Mouse (Mus musculus): ENCODE results near the gene Vmn1r43. TPM values are rescaled to one million over a fixed set of nuclear protein-coding genes. Genes with fewer than 3 reads are reported as not detected.
"Not testable (repeated sequence)": the region's sequence is repeated elsewhere in the genome, so short reads cannot be mapped to it uniquely, and the experiment has no call there.

Gene Vmn1r43
- polyA plus RNA-seq (2014; fragmentation: Nextera tagmentation; extraction: Ambion mirVana), result not detected in 2 replicates

- H3K4me1 ChIP-seq (replicated peaks; ENCODE audit: control insufficient read depth, insufficient read depth, low read length); H3K36me3 ChIP-seq (ENCODE audit: control insufficient read depth, insufficient read depth, low read length); ATAC-seq (ENCODE audit: low FRiP score); H3K27me3 ChIP-seq (ENCODE audit: control insufficient read depth, insufficient read depth, low read length); H3K9ac ChIP-seq (ENCODE audit: low read depth, low read length); DNase-seq (ENCODE audit: low spot score); H3K4me3 ChIP-seq (ENCODE audit: low read depth, low read length); H3K9me3 ChIP-seq (ENCODE audit: control insufficient read depth, low read length); H3K4me2 ChIP-seq (replicated peaks; ENCODE audit: low read depth, low read length); H3K27ac ChIP-seq (ENCODE audit: low read depth, low read length): not testable (repeated sequence)
- 85% methylated on average over 3 of the region's 3 CpGs for WGBS
These were observed at the start of gene Vmn1r43, which contains the start of gene Vmn1r42 for GRCm38 (mm10) chr6:89876313-89876712. Gene Vmn1r43 (minus strand): TSS chr6:89876413. Gene Vmn1r42 (minus strand): TSS chr6:89876413.

GRCm38 (mm10) chr6:89883812-89884211 is 7.6 kb upstream of the Vmn1r43 start:
- Histone ChIP-seq H3K9ac (ENCODE audit: low read depth, low read length) (no peak overlapping the region), H3K36me3 (ENCODE audit: control insufficient read depth, insufficient read depth, low read length) (no peaks in the 10 kb centered on the region), H3K4me2 (replicated peaks; ENCODE audit: low read depth, low read length) (no peak overlapping the region), H3K4me3 (ENCODE audit: low read depth, low read length) (no peak overlapping the region), H3K9me3 (ENCODE audit: control insufficient read depth, low read length) (no peaks in the 10 kb centered on the region), H3K4me1 (replicated peaks; ENCODE audit: control insufficient read depth, insufficient read depth, low read length) (no peaks in the 10 kb centered on the region), H3K27ac (ENCODE audit: low read depth, low read length) (no peak overlapping the region), H3K27me3 (ENCODE audit: control insufficient read depth, insufficient read depth, low read length) (no peaks in the 10 kb centered on the region)
- WGBS, result 66% methylated on average over 2 of the region's 2 CpGs
- DNase-seq (ENCODE audit: low spot score) (no peak), ATAC-seq (ENCODE audit: low FRiP score) (no peak)

DNA sequence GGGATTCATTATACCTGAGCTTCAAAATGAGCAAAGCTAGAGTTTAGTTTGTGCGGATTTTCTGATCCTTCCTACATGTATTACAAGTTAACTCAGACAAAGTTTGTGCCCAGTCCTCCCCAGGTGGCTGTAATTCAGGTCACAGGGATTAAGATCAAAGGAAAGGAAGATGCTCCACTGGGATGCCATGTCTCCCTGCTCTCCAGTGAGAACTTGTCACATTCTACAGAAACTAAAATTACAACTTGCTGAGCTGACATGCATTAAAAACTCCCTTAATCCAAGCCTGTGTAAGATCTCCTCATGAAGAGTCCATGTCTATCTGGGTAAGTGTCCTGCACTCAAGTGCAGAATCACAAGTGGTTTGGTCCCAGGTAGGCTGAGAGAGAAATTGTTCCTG is 7.1 kb upstream of the Vmn1r43 start, which contains the start of gene Vmn1r44:
TSS of gene Vmn1r44 (plus strand) at position 301 of the 400 bp plus-strand sequence.
- ATAC-seq (ENCODE audit: low FRiP score) (no peak), DNase-seq (ENCODE audit: low spot score) (no peak)
- H3K27ac ChIP-seq (ENCODE audit: low read depth, low read length), result no peak within 1 kb of the TSS
- H3K27me3 ChIP-seq (ENCODE audit: control insufficient read depth, insufficient read depth, low read length), result no peaks in the 10 kb centered on the region
- 86% methylated on average over 1 of the region's 1 CpGs for WGBS
- no peak within 1 kb of the TSS for H3K9ac ChIP-seq (ENCODE audit: low read depth, low read length)
- no peak within 1 kb of the TSS for H3K4me3 ChIP-seq (ENCODE audit: low read depth, low read length)
- no peaks in the 10 kb centered on the region for H3K36me3 ChIP-seq (ENCODE audit: control insufficient read depth, insufficient read depth, low read length)
- no peak within 1 kb of the TSS for H3K4me2 ChIP-seq (replicated peaks; ENCODE audit: low read depth, low read length)
- no peaks in the 10 kb centered on the region for H3K9me3 ChIP-seq (ENCODE audit: control insufficient read depth, low read length)
- H3K4me1 ChIP-seq (replicated peaks; ENCODE audit: control insufficient read depth, insufficient read depth, low read length), result no peaks in the 10 kb centered on the region

DNA sequence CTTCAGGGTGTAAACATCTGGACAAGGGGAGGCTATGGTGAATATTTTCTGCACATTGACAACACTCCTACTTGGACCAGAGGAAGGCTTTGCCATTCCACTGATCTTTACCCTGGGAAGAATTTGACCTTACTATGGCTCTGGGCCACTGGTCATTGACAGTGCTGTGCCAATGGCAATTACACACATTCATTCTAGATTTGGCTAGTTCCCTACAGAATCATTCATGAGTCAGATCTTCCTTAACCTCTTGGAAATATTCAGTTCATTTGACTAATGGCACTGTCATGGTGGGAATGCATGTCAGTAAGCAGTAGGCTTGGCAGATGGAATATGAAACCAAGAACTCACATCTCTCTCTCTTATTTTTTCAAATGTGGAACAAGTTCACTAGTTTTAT is 4.7 kb upstream of the Vmn1r43 start:
- H3K9me3 ChIP-seq (ENCODE audit: control insufficient read depth, low read length), result no peaks in the 10 kb centered on the region
- no peak overlapping the region for H3K27ac ChIP-seq (ENCODE audit: low read depth, low read length)
- DNase-seq (ENCODE audit: low spot score) (no peak), ATAC-seq (ENCODE audit: low FRiP score) (no peak)
- no peaks in the 10 kb centered on the region for H3K27me3 ChIP-seq (ENCODE audit: control insufficient read depth, insufficient read depth, low read length)
- H3K9ac ChIP-seq (ENCODE audit: low read depth, low read length), result no peak overlapping the region
- H3K36me3 ChIP-seq (ENCODE audit: control insufficient read depth, insufficient read depth, low read length), result no peaks in the 10 kb centered on the region
- H3K4me3 ChIP-seq (ENCODE audit: low read depth, low read length), result no peak overlapping the region
- no peak overlapping the region for H3K4me2 ChIP-seq (replicated peaks; ENCODE audit: low read depth, low read length)
- H3K4me1 ChIP-seq (replicated peaks; ENCODE audit: control insufficient read depth, insufficient read depth, low read length), result no peaks in the 10 kb centered on the region

DNA sequence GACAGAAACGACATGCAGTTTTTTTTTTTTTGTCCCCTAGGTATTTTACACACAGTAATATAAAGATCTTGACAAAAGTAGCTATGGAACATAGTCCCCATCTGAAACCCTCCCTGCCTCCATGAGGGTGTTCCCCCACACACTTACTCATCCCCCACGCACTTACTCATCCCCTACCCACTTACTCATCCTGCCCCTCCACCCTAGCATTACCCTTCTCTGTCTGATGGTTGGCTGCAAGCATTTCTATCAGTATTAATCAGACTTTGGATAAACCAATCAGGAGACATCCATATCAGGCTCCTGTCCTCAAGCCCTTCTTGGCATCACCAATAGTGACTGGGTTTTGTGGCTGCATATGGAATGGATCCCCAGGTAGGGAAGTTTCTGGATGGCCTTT is 750 bp upstream of the Vmn1r43 start:
- Histone ChIP-seq H3K4me2 (replicated peaks; ENCODE audit: low read depth, low read length) (no peak overlapping the region), H3K36me3 (ENCODE audit: control insufficient read depth, insufficient read depth, low read length) (no peaks in the 10 kb centered on the region), H3K27ac (ENCODE audit: low read depth, low read length) (no peak overlapping the region), H3K4me1 (replicated peaks; ENCODE audit: control insufficient read depth, insufficient read depth, low read length) (no peaks in the 10 kb centered on the region), H3K27me3 (ENCODE audit: control insufficient read depth, insufficient read depth, low read length) (no peaks in the 10 kb centered on the region), H3K9me3 (ENCODE audit: control insufficient read depth, low read length) (no peaks in the 10 kb centered on the region), H3K9ac (ENCODE audit: low read depth, low read length) (no peak overlapping the region), H3K4me3 (ENCODE audit: low read depth, low read length) (no peak overlapping the region)
- DNase-seq (ENCODE audit: low spot score), result no peak
- no peak for ATAC-seq (ENCODE audit: low FRiP score)
- WGBS, result 69% methylated on average over 2 of the region's 2 CpGs

DNA sequence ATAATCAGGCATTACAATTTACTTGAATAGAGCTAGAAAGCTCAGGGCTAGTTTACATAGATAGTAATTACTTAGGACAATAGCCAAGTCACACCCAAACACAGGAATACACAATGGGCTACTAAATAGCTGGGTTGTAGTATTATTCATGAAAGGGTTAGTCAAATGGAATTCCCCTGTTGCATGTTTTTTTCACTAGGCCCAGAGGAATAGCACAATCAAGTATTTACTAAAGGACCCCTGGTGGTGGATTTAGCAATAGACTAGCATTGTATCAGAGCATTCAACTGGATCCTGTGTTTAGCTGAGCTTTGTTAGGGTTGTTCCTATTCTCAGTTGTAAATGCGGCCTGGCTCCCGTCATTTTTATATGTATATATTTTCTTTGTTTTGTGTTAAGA is 8.2 kb downstream of the Vmn1r43 start:
- Histone ChIP-seq H3K9me3 (ENCODE audit: control insufficient read depth, low read length) (peaks cover 3% of the 10 kb centered on the region; the same call in 1 of the 2 replicates), H3K36me3 (ENCODE audit: control insufficient read depth, insufficient read depth, low read length) (no peaks in the 10 kb centered on the region), H3K27me3 (ENCODE audit: control insufficient read depth, insufficient read depth, low read length) (no peaks in the 10 kb centered on the region), H3K4me2 (replicated peaks; ENCODE audit: low read depth, low read length) (no peak overlapping the region), H3K4me1 (replicated peaks; ENCODE audit: control insufficient read depth, insufficient read depth, low read length) (no peaks in the 10 kb centered on the region), H3K9ac (ENCODE audit: low read depth, low read length) (no peak overlapping the region), H3K27ac (ENCODE audit: low read depth, low read length) (no peak overlapping the region), H3K4me3 (ENCODE audit: low read depth, low read length) (no peak overlapping the region)
- DNase-seq (ENCODE audit: low spot score) (no peak), ATAC-seq (ENCODE audit: low FRiP score) (no peak)
- 94% methylated on average over 2 of the region's 2 CpGs for WGBS

DNA sequence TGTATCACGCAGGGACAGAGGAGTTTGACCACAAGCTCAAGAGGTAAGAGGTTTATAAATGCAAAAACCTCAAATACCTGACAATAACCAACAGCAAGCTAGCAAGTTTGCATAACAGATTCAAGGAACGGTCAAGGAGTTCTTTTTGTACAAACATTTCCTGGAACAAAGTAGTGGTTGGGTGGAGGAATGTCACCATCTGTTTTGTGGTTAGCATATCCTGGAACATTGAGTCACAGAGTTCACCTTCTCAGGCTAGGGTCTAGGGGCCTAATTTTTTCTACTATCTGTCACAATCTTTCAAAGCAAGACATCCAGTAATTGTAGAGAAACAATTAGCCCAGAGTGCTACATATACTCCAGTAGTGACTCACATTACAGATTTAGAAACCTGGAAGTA is 8.9 kb downstream of the Vmn1r43 start:
- Histone ChIP-seq H3K4me1 (replicated peaks; ENCODE audit: control insufficient read depth, insufficient read depth, low read length) (no peaks in the 10 kb centered on the region), H3K27ac (ENCODE audit: low read depth, low read length) (no peak overlapping the region), H3K36me3 (ENCODE audit: control insufficient read depth, insufficient read depth, low read length) (no peaks in the 10 kb centered on the region), H3K9ac (ENCODE audit: low read depth, low read length) (no peak overlapping the region), H3K27me3 (ENCODE audit: control insufficient read depth, insufficient read depth, low read length) (no peaks in the 10 kb centered on the region), H3K9me3 (ENCODE audit: control insufficient read depth, low read length) (peaks cover 3% of the 10 kb centered on the region; the same call in 1 of the 2 replicates), H3K4me2 (replicated peaks; ENCODE audit: low read depth, low read length) (no peak overlapping the region), H3K4me3 (ENCODE audit: low read depth, low read length) (no peak overlapping the region)
- 89% methylated on average over 2 of the region's 2 CpGs for WGBS
- no peak for ATAC-seq (ENCODE audit: low FRiP score)
- no peak for DNase-seq (ENCODE audit: low spot score)

- Histone ChIP-seq H3K9ac (ENCODE audit: low read depth, low read length) (no peak overlapping the region), H3K4me2 (replicated peaks; ENCODE audit: low read depth, low read length) (no peak overlapping the region), H3K4me1 (replicated peaks; ENCODE audit: control insufficient read depth, insufficient read depth, low read length) (no peaks in the 10 kb centered on the region), H3K4me3 (ENCODE audit: low read depth, low read length) (no peak overlapping the region), H3K27ac (ENCODE audit: low read depth, low read length) (no peak overlapping the region), H3K36me3 (ENCODE audit: control insufficient read depth, insufficient read depth, low read length) (no peaks in the 10 kb centered on the region), H3K27me3 (ENCODE audit: control insufficient read depth, insufficient read depth, low read length) (no peaks in the 10 kb centered on the region), H3K9me3 (ENCODE audit: control insufficient read depth, low read length) (peaks cover 3% of the 10 kb centered on the region; the same call in 1 of the 2 replicates)
- ATAC-seq (ENCODE audit: low FRiP score) (no peak), DNase-seq (ENCODE audit: low spot score) (no peak)
- 73% methylated on average over 4 of the region's 4 CpGs for WGBS
These were observed 12.4 kb downstream of the Vmn1r43 start for GRCm38 (mm10) chr6:89863792-89864191.

- 0 out of 2 replicates have a peak, but pooled peaks cover 3% of the 10 kb centered on the region for H3K9me3 ChIP-seq (ENCODE audit: control insufficient read depth, low read length)
- no peak for ATAC-seq (ENCODE audit: low FRiP score)
These were observed 16.4 kb downstream of the Vmn1r43 start for GRCm38 (mm10) chr6:89859839-89860238.

More at GRCm38 (mm10) chr6:89859839-89860238, 16.4 kb downstream of the Vmn1r43 start:
- Histone ChIP-seq H3K27me3 (ENCODE audit: control insufficient read depth, insufficient read depth, low read length) (no peaks in the 10 kb centered on the region), H3K27ac (ENCODE audit: low read depth, low read length) (no peak overlapping the region), H3K36me3 (ENCODE audit: control insufficient read depth, insufficient read depth, low read length) (no peaks in the 10 kb centered on the region), H3K4me1 (replicated peaks; ENCODE audit: control insufficient read depth, insufficient read depth, low read length) (no peaks in the 10 kb centered on the region), H3K9ac (ENCODE audit: low read depth, low read length) (no peak overlapping the region), H3K4me2 (replicated peaks; ENCODE audit: low read depth, low read length) (no peak overlapping the region), H3K4me3 (ENCODE audit: low read depth, low read length) (no peak overlapping the region)
- DNase-seq (ENCODE audit: low spot score), result no peak
- 95% methylated on average over 2 of the region's 2 CpGs for WGBS
